Mouse (Mus musculus) erythroblast, embryonic 14.5 days (primary cell): ENCODE results near the gene Arl11.

ENCODE experiments used
- GATA1 ChIP-seq: IDR thresholded peaks from 2 replicates; pipeline ENCODE4 v1.6.1; 2012; ENCODE audit warnings: low read length, inconsistent platforms, mixed read lengths
- TAL1 ChIP-seq: IDR thresholded peaks from 3 replicates; pipeline ENCODE4 v1.6.1; 2012; ENCODE audit warnings: low read length, inconsistent platforms, mixed read lengths

DNA sequence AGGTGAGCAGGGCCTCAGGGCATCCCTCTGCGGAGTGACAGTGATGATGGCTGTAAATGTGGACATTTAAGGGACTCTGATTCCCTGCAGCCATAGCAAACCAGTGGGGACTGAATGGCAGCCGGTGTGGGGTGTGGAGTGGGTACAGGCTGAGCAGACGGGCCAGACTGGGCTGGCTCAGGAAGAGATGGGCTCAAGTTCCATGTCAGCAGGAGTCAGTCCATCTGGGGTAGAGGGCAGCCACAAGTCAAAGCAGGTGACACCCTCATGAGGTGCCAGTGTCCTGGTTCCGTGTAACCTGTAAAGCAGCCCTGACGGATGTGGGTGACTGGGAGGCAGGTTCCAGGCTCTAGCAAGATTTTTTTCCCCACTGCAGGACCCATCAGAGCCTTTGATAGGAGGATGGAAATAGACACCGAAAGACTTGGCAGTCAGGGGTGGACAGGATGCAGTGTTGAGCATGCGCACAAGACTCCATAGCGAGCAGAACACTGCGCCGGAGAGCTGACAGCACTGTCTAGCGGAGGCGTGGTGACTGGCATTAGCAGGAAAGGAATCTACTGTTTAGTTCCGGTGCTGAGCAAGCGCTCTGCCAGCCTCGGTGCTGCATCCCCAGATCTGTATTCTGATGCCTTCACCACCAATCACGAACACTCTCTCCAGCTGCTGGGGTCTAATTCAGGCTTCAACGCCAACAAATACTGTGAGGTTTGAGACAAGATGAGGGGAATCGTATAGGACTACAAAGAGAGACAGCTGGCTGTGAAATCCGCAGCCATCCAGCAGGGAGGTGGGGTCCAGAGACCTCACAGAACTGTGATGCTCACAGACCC lies 18.3 kb downstream of the Arl11 start:
- TF ChIP-seq GATA1 = no peak
- no peak for TF ChIP-seq TAL1
